ENCODE assay signal across 9 mouse cellular contexts in genomic region chr11:75421375-75422012, GRCm38 (mm10). TPM values are rescaled to one million over a fixed set of nuclear protein-coding genes. Genes with fewer than 3 reads are reported as not detected.
A peak's percentile ranks its signal among the peaks of the same experiment; 100 is the strongest.
DNase-seq lines count a peak whose midpoint lies in the region; ATAC-seq lines count a peak whose summit lies in the region.
"Had no signal": no experiment of that assay in that cellular context is flagged by ENCODE, and none has a peak within 500 bp of the region (broad histone marks: within the 10 kb centered on the region; RNA-seq: fewer than 3 reads in every experiment).

No protein-coding gene starts in this region.

- 53% methylated on average over 6 of the region's 6 CpGs for WGBS in heart, embryonic 14.5 days
- WGBS in liver, embryonic 15.5 days (ENCODE audit: insufficient replicate concordance) = 56% methylated on average over 6 of the region's 6 CpGs

- ATAC-seq in heart, embryonic 14.5 days (ENCODE audit: insufficient number of reproducible peaks, insufficient read depth, low FRiP score, low read depth) = no peak
- 0 out of 2 replicates have a peak, but pooled peaks have one; percentile 29 for ATAC-seq in liver, embryonic 15.5 days (ENCODE audit: insufficient read depth)

- H3K27me3 ChIP-seq in heart, embryonic 14.5 days (ENCODE audit: control insufficient read depth, insufficient read depth, low read length) = no peaks in the 10 kb centered on the region
- peaks cover 13% of the 10 kb centered on the region for H3K27me3 ChIP-seq in liver, embryonic 15.5 days
- H3K27me3 ChIP-seq: CH12.LX had no signal

- peaks cover 4 to 8% of the 10 kb centered on the region in 2 experiments; a peak in 1 of 4 replicates for H3K4me1 ChIP-seq in heart, embryonic 14.5 days (ENCODE audit: control insufficient read depth in 2 of 2, insufficient read depth in 2 of 2, low read length in 2 of 2)
- peaks cover 22% of the 10 kb centered on the region; the same call in 1 of the 2 replicates for H3K4me1 ChIP-seq in liver, embryonic 15.5 days (replicated peaks)

- H3K4me2 ChIP-seq in heart, embryonic 14.5 days (ENCODE audit: low read length) = peak overlapping the region; percentile 38
- H3K4me2 ChIP-seq in liver, embryonic 15.5 days = peak overlapping the region; percentile 46

- peak overlapping the region; percentile 54; the same call in 1 of the 2 replicates for H3K9ac ChIP-seq in heart, embryonic 14.5 days (ENCODE audit: low read length)
- peak overlapping the region; percentile 39; the same call in 1 of the 2 replicates for H3K9ac ChIP-seq in liver, embryonic 15.5 days

- no peaks in the 10 kb centered on the region for H3K9me3 ChIP-seq in heart, embryonic 14.5 days (ENCODE audit: control insufficient read depth, low read length)
- no peaks in the 10 kb centered on the region for H3K9me3 ChIP-seq in liver, embryonic 15.5 days (replicated peaks)

- DNase-seq in gastrocnemius, adult 18-20 months (ENCODE audit: low spot score) = peak; percentile 48
- no peak for DNase-seq in gastrocnemius, postnatal 10 days
- peak; percentile 64 for DNase-seq in adipocyte (ENCODE audit: low spot score)
- no peak for DNase-seq in right cerebral cortex, postnatal 36 days (ENCODE audit: low spot score in 2 of 2)
- no peak for DNase-seq in urinary bladder, adult 2 months (ENCODE audit: low spot score)
- DNase-seq in urinary bladder, postnatal 36 days (ENCODE audit: low spot score in 2 of 2) = no peak

- H3K27ac ChIP-seq in heart, embryonic 14.5 days (replicated peaks in 1 of 2; ENCODE audit: control insufficient read depth in 1 of 2, insufficient read depth in 1 of 2, low read depth in 2 of 2, low read length in 2 of 2) = no peak overlapping the region
- no peak overlapping the region for H3K27ac ChIP-seq in liver, embryonic 15.5 days (replicated peaks)

- H3K36me3 ChIP-seq in heart, embryonic 14.5 days (ENCODE audit: control insufficient read depth, insufficient read depth, low read length) = no peaks in the 10 kb centered on the region
- H3K36me3 ChIP-seq in liver, embryonic 15.5 days (replicated peaks) = no peaks in the 10 kb centered on the region

- peak overlapping the region; percentile 22 to 40 for H3K4me3 ChIP-seq in heart, embryonic 14.5 days (ENCODE audit: control insufficient read depth in 1 of 2, insufficient read depth in 1 of 2, low read depth in 1 of 2, low read length in 2 of 2)
- peak overlapping the region; percentile 50 for H3K4me3 ChIP-seq in liver, embryonic 15.5 days (replicated peaks)

RNA-seq across cellular contexts. Expression of gene Serpinf1, which starts 1.0 kb away (rescaled TPM):
- total RNA-seq in gastrocnemius, adult 18-20 months (2021) = 10 to 100 TPM; 50.2 to 64.1 TPM
- total RNA-seq in gastrocnemius, postnatal 10 days (2021) = 100 to 1,000 TPM; 134 to 239 TPM
- polyA plus RNA-seq in heart, embryonic 14.5 days (2014; fragmentation: Nextera tagmentation; extraction: Ambion mirVana) = 27.8 and 32.4 TPM in 2 replicates
- 265 and 279 TPM in 2 replicates for polyA plus RNA-seq in liver, embryonic 15.5 days (2015; fragmentation: Nextera tagmentation; extraction: Ambion mirVana)
- 85.3 and 147 TPM in 2 replicates for polyA plus RNA-seq in urinary bladder, adult 2 months (2012; rRNA removed)

RNA-seq across cellular contexts. Expression of gene Serpinf2, which starts 17.9 kb away (rescaled TPM):
- under 1 TPM in 1 of 2 experiments, not detected in 1; 0.36 TPM for total RNA-seq in gastrocnemius, adult 18-20 months (2021)
- total RNA-seq in gastrocnemius, postnatal 10 days (2021) = under 1 TPM in 1 of 2 experiments, not detected in 1; 0.56 TPM
- not detected in 2 replicates for polyA plus RNA-seq in heart, embryonic 14.5 days (2014; fragmentation: Nextera tagmentation; extraction: Ambion mirVana)
- 631 and 714 TPM in 2 replicates for polyA plus RNA-seq in liver, embryonic 15.5 days (2015; fragmentation: Nextera tagmentation; extraction: Ambion mirVana)
- 0.07 and 0.14 TPM in 2 replicates for polyA plus RNA-seq in urinary bladder, adult 2 months (2012; rRNA removed)

RNA-seq across cellular contexts. Expression of gene Wdr81, which starts 33.0 kb away (rescaled TPM):
- 1 to 10 TPM; 4.5 to 5.5 TPM for total RNA-seq in gastrocnemius, adult 18-20 months (2021)
- 1 to 10 TPM; 7.2 to 7.9 TPM for total RNA-seq in gastrocnemius, postnatal 10 days (2021)
- 3.1 and 3.7 TPM in 2 replicates for polyA plus RNA-seq in heart, embryonic 14.5 days (2014; fragmentation: Nextera tagmentation; extraction: Ambion mirVana)
- polyA plus RNA-seq in liver, embryonic 15.5 days (2015; fragmentation: Nextera tagmentation; extraction: Ambion mirVana) = 21.0 and 26.2 TPM in 2 replicates
- polyA plus RNA-seq in urinary bladder, adult 2 months (2012; rRNA removed) = 8.5 and 13.0 TPM in 2 replicates

RNA-seq across cellular contexts. Expression of gene Tlcd2, which starts 40.0 kb away (rescaled TPM):
- total RNA-seq in gastrocnemius, adult 18-20 months (2021) = 1 to 10 TPM; 2.6 to 2.9 TPM
- total RNA-seq in gastrocnemius, postnatal 10 days (2021) = 10 to 100 TPM; 13.5 to 14.9 TPM
- polyA plus RNA-seq in heart, embryonic 14.5 days (2014; fragmentation: Nextera tagmentation; extraction: Ambion mirVana) = 10.3 and 13.4 TPM in 2 replicates
- 18.8 and 19.9 TPM in 2 replicates for polyA plus RNA-seq in liver, embryonic 15.5 days (2015; fragmentation: Nextera tagmentation; extraction: Ambion mirVana)
- 12.1 and 12.6 TPM in 2 replicates for polyA plus RNA-seq in urinary bladder, adult 2 months (2012; rRNA removed)

Comparison
In these comparisons a context has a peak if more than half of its experiments do, and no peak if none do; other contexts are left out.
1. DNase-seq: peak in gastrocnemius, adult 18-20 months (single experiment) and adipocyte (single experiment); none in gastrocnemius, postnatal 10 days (single experiment), right cerebral cortex, postnatal 36 days (0 of 2), urinary bladder, adult 2 months (single experiment) and urinary bladder, postnatal 36 days (0 of 2).
2. RNA of gene Serpinf2, which starts 17.9 kb away (polyA plus RNA-seq): 631 to 714 TPM in liver, embryonic 15.5 days; 0.07 to 0.14 TPM in urinary bladder, adult 2 months and not detected in heart, embryonic 14.5 days; every median in the first group is over 100 times any median in the second.